Mouse (Mus musculus): ENCODE measurements at regions not wholly inside any gene's neighbourhood (a gene's known extent, or its start where the extent isn't known, plus 50 kb on each side); places are given as distances from the start of the nearest gene placed in this dataset.

DNA sequence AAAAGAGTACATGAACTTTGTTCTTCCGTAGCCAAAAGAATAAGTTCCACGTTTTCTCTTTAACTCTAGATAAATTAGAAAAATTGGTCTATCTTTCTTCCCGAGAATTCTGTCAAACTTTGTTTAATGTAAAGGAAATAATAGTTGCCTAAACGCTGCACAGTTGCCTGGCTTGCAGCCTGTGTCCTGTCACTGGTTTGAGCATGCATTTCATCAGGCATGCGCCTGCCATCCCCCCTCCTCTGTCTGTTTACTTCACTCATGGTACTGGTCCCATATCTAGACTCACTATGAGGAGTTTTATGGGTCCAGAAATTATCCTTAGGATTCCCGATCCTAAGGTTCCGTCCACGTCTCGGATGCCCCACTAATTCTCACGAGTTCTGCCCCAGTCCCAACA, 520.5 kb upstream of the Mpdz start:
- no peak for TF ChIP-seq GATA1 (IDR thresholded peaks at IDR 0.05; ENCODE audit: borderline replicate concordance, low read length)
- no peak for TF ChIP-seq FLI1 (IDR thresholded peaks at IDR 0.05; ENCODE audit: low read length)
- Histone ChIP-seq H3K27me3 (replicated peaks) (no peaks in the 10 kb centered on the region), H3K4me1 (no peaks in the 10 kb centered on the region), H3K9me3 (peaks cover 16% of the 10 kb centered on the region), H3K36me3 (replicated peaks; ENCODE audit: low read length) (no peaks in the 10 kb centered on the region), H3K4me3 (replicated peaks) (no peak overlapping the region)

DNA sequence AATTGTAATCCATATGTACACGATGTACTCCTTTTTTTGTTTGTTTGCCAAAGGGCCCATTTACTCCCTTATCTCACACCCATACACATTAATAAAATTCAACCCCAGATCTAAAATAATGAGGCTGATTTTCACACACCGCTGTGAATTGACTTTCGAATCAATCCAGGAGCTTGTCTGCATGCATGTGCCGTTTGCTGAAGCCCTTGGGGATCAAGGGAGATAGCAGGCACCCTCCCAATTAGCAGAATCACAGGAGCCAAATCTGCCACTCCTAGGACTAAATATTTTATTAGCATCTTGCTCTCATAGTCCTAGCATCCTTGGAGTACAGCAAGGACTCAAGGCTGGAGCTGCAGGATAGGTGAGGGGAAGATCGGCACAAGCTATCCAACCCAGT, 520.0 kb upstream of the Mpdz start:
- H3K27me3 ChIP-seq (replicated peaks), result no peaks in the 10 kb centered on the region
- TF ChIP-seq FLI1 (IDR thresholded peaks at IDR 0.05; ENCODE audit: low read length) (no peak), GATA1 (IDR thresholded peaks at IDR 0.05; ENCODE audit: borderline replicate concordance, low read length) (no peak)
- no peaks in the 10 kb centered on the region for H3K36me3 ChIP-seq (replicated peaks; ENCODE audit: low read length)
- H3K9me3 ChIP-seq, result peaks cover 16% of the 10 kb centered on the region
- no peaks in the 10 kb centered on the region for H3K4me1 ChIP-seq
- H3K4me3 ChIP-seq (replicated peaks), result no peak overlapping the region

DNA sequence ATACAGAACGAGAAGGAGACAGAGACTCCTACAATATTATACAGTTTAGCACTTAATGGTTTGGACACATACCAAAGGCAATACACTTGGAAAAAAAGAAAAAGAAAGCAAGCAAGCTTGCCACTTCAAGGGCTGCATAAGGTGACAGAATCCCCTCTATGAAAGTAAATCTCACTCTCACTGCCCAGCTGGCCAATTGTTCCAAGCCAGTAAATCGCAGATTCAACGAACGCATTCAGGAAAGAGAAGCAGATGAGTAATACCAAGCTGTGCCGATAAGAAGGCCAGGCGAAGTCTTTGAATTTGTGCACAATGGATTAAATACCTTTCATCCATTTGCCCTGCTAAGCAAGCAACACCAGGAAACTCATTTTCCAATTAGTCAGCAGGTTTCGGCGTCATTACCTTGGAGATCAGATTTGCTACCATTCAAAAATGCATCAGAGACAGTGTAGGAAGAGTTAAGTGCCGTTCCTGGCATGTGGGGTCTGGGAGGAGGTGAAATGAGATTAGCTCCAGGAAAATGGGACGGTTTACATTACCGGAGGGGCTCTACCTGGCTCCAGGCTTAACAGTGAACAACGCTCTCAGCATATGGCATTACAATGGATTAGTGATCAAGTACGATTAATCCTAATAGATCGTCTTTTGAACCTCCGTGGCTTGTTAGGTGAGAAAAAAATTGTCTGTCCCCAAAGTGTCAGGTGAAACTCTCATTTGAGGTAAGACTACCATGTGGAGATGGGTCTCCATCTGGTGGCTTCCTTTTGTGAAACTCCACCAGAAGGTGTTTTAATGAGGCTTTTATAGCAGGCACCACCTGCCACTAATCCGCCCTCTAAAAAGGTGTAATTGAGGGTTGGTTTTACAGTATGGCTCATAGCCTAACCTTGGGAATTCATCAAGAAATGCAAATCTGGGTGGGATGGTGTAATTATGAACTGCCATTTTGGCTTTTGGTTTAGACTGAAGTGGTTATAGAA, 518.2 kb upstream of the Mpdz start:
- H3K4me3 ChIP-seq (replicated peaks), result no peak overlapping the region
- no peaks in the 10 kb centered on the region for H3K36me3 ChIP-seq (replicated peaks; ENCODE audit: low read length)
- H3K9me3 ChIP-seq, result peaks cover 21% of the 10 kb centered on the region
- no peaks in the 10 kb centered on the region for H3K27me3 ChIP-seq (replicated peaks)
- no peaks in the 10 kb centered on the region for H3K4me1 ChIP-seq
- no peak for TF ChIP-seq GATA1 (IDR thresholded peaks at IDR 0.05; ENCODE audit: borderline replicate concordance, low read length)
- TF ChIP-seq FLI1 (IDR thresholded peaks at IDR 0.05; ENCODE audit: low read length), result no peak

DNA sequence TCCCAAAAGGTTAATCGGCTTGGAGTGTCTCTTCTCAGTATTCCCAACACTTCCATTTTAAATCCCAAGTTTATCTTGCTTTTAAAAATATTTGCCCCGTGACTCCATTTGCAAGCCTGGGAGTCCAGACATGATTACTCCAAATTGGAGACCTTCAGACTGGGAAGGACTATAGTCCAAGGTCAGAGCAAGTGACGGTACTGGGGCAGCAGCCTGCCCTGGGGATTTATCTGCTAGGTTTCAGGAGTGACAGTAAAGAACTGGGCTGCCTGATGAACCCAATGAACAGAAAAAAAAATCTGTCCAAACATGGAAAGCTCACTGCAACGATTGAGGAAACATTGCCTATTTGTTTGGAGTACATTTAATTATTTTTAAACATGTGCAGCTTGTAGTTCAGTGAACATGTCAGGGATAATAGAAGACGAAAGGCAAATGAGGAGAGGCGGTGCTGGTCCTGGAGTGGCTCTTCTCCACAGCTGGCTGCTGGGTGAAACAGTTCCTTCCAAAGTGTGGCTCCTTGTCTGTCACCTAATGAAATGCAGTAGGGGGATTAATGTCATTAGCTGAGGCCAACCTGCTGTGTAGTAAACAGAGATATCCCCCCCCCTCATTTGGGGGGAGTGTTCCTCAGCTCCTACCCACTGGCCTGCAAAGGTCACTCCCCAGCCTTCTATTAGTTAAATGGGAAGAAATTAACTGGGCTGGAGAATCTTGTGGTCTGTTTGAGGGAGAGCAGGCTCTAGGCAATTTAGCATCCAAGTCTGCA, 514.5 kb upstream of the Mpdz start:
- TF ChIP-seq FLI1 (IDR thresholded peaks at IDR 0.05; ENCODE audit: low read length), result no peak
- H3K27me3 ChIP-seq (replicated peaks), result no peaks in the 10 kb centered on the region
- peaks cover 11% of the 10 kb centered on the region; the same call in 1 of the 2 replicates for H3K9me3 ChIP-seq
- no peaks in the 10 kb centered on the region for H3K4me1 ChIP-seq
- H3K4me3 ChIP-seq (replicated peaks), result no peak overlapping the region
- H3K36me3 ChIP-seq (replicated peaks; ENCODE audit: low read length), result no peaks in the 10 kb centered on the region

DNA sequence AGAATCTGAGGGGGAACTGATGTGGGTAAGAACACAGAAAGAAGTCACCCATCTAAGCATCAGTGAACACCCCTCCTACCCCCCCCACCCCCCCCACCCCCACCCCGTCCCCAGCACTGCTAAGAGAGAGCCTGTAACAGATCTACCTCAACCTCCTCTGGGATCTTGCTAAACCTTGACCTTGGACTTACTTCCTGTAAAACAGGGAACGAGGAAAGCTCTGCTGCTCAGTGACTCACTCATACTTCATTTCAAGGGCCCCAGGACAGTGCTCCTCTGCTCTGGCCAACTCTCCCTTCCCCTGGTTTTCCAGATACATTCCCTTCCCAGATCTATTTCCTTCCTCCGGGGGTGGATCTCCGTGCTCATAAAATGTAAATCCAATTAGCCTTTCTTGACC, 510.4 kb upstream of the Mpdz start:
- 0 out of 2 replicates have a peak, but pooled peaks cover 4% of the 10 kb centered on the region for H3K9me3 ChIP-seq
- no peaks in the 10 kb centered on the region for H3K36me3 ChIP-seq (replicated peaks; ENCODE audit: low read length)
- H3K27me3 ChIP-seq (replicated peaks), result no peaks in the 10 kb centered on the region
- H3K4me3 ChIP-seq (replicated peaks), result no peak overlapping the region
- no peaks in the 10 kb centered on the region for H3K4me1 ChIP-seq
- TF ChIP-seq FLI1 (IDR thresholded peaks at IDR 0.05; ENCODE audit: low read length) (no peak), GATA1 (IDR thresholded peaks at IDR 0.05; ENCODE audit: borderline replicate concordance, low read length) (no peak)

DNA sequence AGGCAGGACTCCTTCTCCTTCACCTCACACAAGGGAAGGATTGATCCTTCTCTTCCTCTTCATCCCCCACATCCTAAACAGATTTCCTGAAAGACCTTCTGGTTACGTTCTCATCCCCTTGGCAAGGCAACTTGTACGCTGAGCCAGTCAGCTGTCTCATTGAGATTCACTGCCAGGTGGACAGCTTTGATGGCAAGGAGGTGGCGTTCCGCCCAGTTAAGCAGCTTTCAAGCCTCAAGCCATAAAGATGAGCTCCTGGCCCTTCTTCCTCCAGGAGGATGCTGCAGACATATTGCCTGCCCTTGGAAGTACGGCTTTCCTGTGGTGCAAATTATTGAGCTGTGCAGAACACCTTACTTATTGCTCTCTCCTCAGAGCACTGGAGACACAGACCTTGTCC, 494.8 kb upstream of the Mpdz start:
- Histone ChIP-seq H3K36me3 (replicated peaks; ENCODE audit: low read length) (no peaks in the 10 kb centered on the region), H3K4me3 (replicated peaks) (no peak overlapping the region), H3K27me3 (replicated peaks) (no peaks in the 10 kb centered on the region), H3K9me3 (peaks cover 10% of the 10 kb centered on the region; the same call in 1 of the 2 replicates), H3K4me1 (no peaks in the 10 kb centered on the region)
- no peak for TF ChIP-seq GATA1 (IDR thresholded peaks at IDR 0.05; ENCODE audit: borderline replicate concordance, low read length)
- TF ChIP-seq FLI1 (IDR thresholded peaks at IDR 0.05; ENCODE audit: low read length), result no peak

DNA sequence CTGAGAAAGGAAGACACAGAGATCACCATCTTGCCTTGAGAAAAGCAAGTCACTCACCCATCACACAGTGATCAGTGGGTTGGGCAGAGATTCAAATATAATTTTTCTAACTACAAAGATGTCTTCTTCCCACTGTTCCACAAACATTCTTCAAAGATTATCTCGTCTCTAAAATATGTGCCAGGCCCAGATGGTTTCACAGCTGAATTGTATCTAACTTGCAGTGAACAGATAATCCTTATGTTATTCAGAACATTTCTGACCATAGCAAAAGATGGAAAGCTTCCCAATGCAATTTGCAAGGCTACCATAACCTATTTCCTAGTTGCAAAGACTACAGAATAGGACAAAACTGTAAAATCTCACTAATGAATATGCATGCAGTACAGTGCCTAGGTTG, 488.3 kb upstream of the Mpdz start:
- Histone ChIP-seq H3K27me3 (replicated peaks) (no peaks in the 10 kb centered on the region), H3K4me3 (replicated peaks) (no peak overlapping the region), H3K4me1 (no peaks in the 10 kb centered on the region), H3K36me3 (replicated peaks; ENCODE audit: low read length) (no peaks in the 10 kb centered on the region), H3K9me3 (no peaks in the 10 kb centered on the region)
- no peak for TF ChIP-seq FLI1 (IDR thresholded peaks at IDR 0.05; ENCODE audit: low read length)
- TF ChIP-seq GATA1 (IDR thresholded peaks at IDR 0.05; ENCODE audit: borderline replicate concordance, low read length), result no peak

DNA sequence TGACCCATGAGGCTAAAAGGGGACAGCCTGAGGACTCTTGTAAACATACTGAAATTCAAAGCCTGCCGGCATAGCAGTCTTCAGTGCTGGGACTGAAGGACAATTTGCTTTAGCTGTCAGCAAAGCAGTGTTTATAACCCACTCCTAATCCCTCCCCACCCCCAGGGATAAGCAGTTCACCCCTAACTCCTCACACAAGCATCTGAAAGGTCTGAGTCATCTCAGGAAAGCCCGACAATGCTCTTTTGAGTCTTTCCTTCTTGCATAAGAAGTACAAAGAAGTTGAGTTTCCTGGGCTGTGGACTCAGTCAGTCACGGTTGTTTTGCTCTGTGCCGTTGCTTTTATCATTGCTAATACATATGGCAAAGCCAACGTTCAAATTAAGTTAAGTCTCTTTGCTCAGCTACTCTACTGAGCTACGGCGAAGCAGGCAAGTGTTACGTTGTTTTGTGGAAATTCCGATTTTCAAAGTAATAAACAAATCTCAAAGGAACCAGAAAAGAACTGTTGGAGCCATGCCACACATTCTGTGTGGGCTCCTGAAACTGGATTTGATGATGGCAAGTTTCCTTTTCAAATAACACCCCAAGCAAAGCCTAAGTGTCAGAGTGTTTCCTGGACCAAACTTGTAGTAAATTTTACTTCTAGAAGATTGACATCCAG, 486.1 kb upstream of the Mpdz start:
- Histone ChIP-seq H3K36me3 (replicated peaks; ENCODE audit: low read length) (no peaks in the 10 kb centered on the region), H3K4me1 (no peaks in the 10 kb centered on the region), H3K4me3 (replicated peaks) (no peak overlapping the region), H3K9me3 (no peaks in the 10 kb centered on the region), H3K27me3 (replicated peaks) (no peaks in the 10 kb centered on the region)
- no peak for TF ChIP-seq GATA1 (IDR thresholded peaks at IDR 0.05; ENCODE audit: borderline replicate concordance, low read length)
- no peak for TF ChIP-seq FLI1 (IDR thresholded peaks at IDR 0.05; ENCODE audit: low read length)

DNA sequence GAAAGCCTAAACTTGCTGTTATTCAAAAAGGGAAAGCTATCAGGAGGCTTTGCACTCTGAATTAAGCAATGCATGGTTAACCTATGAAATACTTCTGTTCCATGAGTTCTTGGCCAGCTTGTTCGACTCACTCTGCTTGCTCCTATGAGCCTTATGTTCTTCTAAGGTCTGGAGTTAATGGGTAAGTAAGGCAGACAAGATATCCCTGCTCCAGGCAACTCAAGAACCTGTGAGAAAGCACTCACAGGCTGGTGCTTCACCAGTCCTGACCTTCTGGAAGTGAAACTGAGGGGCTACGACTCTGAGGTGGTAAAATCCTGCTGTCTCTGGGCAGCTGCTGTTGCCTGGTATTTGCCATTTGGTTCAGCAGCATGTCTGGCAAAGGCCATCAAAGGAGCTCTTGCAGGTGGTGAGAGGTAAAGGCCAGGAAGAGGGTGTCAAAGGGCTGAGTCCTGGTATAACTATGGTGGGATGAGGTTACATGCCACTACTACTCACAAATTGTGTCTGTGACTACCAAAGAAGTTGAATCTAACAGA, 484.6 kb upstream of the Mpdz start:
- H3K4me3 ChIP-seq (replicated peaks), result no peak overlapping the region
- H3K9me3 ChIP-seq, result no peaks in the 10 kb centered on the region
- H3K4me1 ChIP-seq, result no peaks in the 10 kb centered on the region
- H3K27me3 ChIP-seq (replicated peaks), result no peaks in the 10 kb centered on the region
- no peak for TF ChIP-seq FLI1 (IDR thresholded peaks at IDR 0.05; ENCODE audit: low read length)
- TF ChIP-seq GATA1 (IDR thresholded peaks at IDR 0.05; ENCODE audit: borderline replicate concordance, low read length), result no peak
- no peaks in the 10 kb centered on the region for H3K36me3 ChIP-seq (replicated peaks; ENCODE audit: low read length)
